Mouse (Mus musculus) cerebellum, adult 2 months (tissue): ENCODE measurements around the gene Entpd2.

ENCODE experiments used
- CTCF ChIP-seq: fragments of 200-500 bp; IDR thresholded peaks from 2 replicates; pipeline ENCODE4 v1.5.1; 2011; ENCODE audit warnings: low read depth, mild to moderate bottlenecking, control low read depth, low read length, moderate library complexity, borderline replicate concordance; ENCODE audit not compliant: insufficient read depth
- POLR2A ChIP-seq: fragments of 200-500 bp; IDR thresholded peaks from 2 replicates; pipeline ENCODE4 v1.6.1; 2011; ENCODE audit warnings: low read length, control low read depth, borderline replicate concordance; ENCODE audit not compliant: insufficient read depth

- TF ChIP-seq POLR2A (no peak), CTCF (no peak)
These were observed 29.8 kb downstream of the Entpd2 start for GRCm38 (mm10) chr2:25425481-25425880.
